ENCODE assay signal across 35 mouse cellular contexts in the genomic region with DNA sequence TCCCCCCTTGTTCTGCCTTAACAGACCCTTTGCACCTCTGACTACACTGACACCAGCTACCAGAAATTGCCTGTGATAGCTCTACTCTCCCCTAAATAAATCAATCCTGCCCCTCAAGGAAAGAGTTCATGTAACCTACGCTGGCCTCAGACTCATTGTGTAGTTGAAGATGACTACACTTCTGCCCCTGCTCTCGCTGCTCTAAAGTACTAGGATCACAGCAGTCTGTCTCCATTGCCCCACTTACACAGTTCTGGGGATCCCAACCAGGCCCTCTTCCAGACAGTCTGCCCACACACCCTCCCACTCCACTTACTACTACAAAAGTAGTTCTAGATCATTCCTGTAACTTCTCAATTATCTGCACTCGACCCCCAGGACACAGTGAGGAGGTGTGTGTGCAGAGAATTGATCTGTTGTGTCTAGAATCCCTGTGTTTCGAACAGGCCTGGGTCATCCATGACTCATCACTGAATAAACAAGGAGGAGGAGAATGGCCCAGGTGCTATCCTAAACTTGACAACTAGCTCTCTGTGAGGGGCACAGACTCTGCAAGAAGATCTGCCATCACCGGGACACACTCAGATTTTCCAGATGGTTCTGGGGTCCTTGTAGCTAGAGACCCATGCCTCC.
"Had no signal": no experiment of that assay in that cellular context is flagged by ENCODE, and none has a peak within 500 bp of the region (broad histone marks: within the 10 kb centered on the region; RNA-seq: fewer than 3 reads in every experiment).

No protein-coding gene starts in this region.

- H3K4me3 ChIP-seq: heart, embryonic 12.5 days; heart, embryonic 13.5 days; heart, embryonic 15.5 days; hindbrain, embryonic 10.5 days; hindbrain, embryonic 12.5 days; hindbrain, embryonic 13.5 days; hindbrain, embryonic 15.5 days; intestine, embryonic 15.5 days; kidney, embryonic 15.5 days; layer of hippocampus, adult 2 months; left cerebral cortex, adult 2 months had no signal

- H3K9me3 ChIP-seq: heart, embryonic 13.5 days; heart, embryonic 15.5 days; hindbrain, embryonic 10.5 days; hindbrain, embryonic 12.5 days; hindbrain, embryonic 13.5 days; hindbrain, embryonic 15.5 days; intestine, embryonic 15.5 days; kidney, embryonic 15.5 days had no signal

- DNase-seq: heart, postnatal 10 days; heart, postnatal 14 days; heart, postnatal 36 days; heart, postnatal 4 days; kidney, adult 11 months; kidney, adult 18-20 months; kidney, adult 2 months; kidney, adult 8-10 months; kidney, adult 9 months; kidney, postnatal 10 days; kidney, postnatal 14 days; kidney, postnatal 25 days; kidney, postnatal 36 days; kidney, postnatal 4 days; layer of hippocampus, adult 9-11 months; layer of hippocampus, postnatal 36 days had no signal

- H3K36me3 ChIP-seq: heart, embryonic 12.5 days; heart, embryonic 13.5 days; heart, embryonic 15.5 days; hindbrain, embryonic 10.5 days; hindbrain, embryonic 12.5 days; hindbrain, embryonic 13.5 days; hindbrain, embryonic 15.5 days; intestine, embryonic 15.5 days; kidney, embryonic 15.5 days had no signal

- H3K4me2 ChIP-seq: heart, embryonic 11.5 days; heart, embryonic 12.5 days; heart, embryonic 13.5 days; heart, embryonic 15.5 days; hindbrain, embryonic 12.5 days; hindbrain, embryonic 13.5 days; hindbrain, embryonic 14.5 days; hindbrain, embryonic 15.5 days; intestine, embryonic 15.5 days; kidney, embryonic 15.5 days had no signal

- ATAC-seq: hindbrain, embryonic 16.5 days; hindbrain, postnatal 0 days; inflammation-experienced regulatory T-cells, adult 6 months; intestine, embryonic 15.5 days; intestine, embryonic 16.5 days; intestine, postnatal 0 days had no signal

- H3K4me1 ChIP-seq: hindbrain, embryonic 10.5 days; hindbrain, embryonic 12.5 days; hindbrain, embryonic 13.5 days; hindbrain, embryonic 15.5 days; intestine, embryonic 15.5 days; kidney, embryonic 15.5 days had no signal

- H3K27ac ChIP-seq: heart, embryonic 13.5 days; heart, embryonic 15.5 days; hindbrain, embryonic 10.5 days; hindbrain, embryonic 12.5 days; hindbrain, embryonic 13.5 days; hindbrain, embryonic 14.5 days; hindbrain, embryonic 15.5 days; hindbrain, postnatal 0 days; intestine, embryonic 15.5 days; kidney, embryonic 15.5 days; kidney, postnatal 0 days; layer of hippocampus, adult 2 months; left cerebral cortex, adult 2 months had no signal

- H3K9ac ChIP-seq: heart, embryonic 12.5 days; heart, embryonic 13.5 days; heart, embryonic 15.5 days; hindbrain, embryonic 12.5 days; hindbrain, embryonic 13.5 days; hindbrain, embryonic 14.5 days; hindbrain, embryonic 15.5 days; intestine, embryonic 15.5 days; kidney, embryonic 15.5 days had no signal

- H3K27me3 ChIP-seq: heart, embryonic 12.5 days; heart, embryonic 13.5 days; heart, embryonic 15.5 days; hindbrain, embryonic 12.5 days; hindbrain, embryonic 15.5 days; intestine, embryonic 15.5 days; kidney, embryonic 15.5 days had no signal
